Mouse (Mus musculus): ENCODE measurements around the gene Scarf1.
"Not testable (repeated sequence)": the region's sequence is repeated elsewhere in the genome, so short reads cannot be mapped to it uniquely, and the experiment has no call there.

DNA sequence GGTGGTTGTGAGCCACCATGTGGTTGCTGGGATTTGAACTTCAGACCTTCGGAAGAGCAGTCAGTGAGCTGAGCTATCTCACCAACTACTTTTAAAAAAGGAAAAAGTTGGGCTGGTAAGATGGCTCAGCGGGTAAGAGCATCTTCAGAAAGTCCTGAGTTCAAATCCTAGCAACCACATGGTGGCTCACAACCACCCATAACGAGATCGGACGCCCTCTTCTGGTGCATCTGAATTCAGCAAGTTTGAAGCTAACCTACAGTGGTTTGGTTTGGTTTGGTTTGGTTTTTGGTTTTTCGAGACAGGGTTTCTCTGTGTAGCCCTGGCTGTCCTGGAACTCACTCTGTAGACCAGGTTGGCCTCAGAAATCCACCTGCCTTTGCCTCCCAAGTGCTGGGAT lies 42.7 kb downstream of the Scarf1 start:
- not testable (repeated sequence) for TF ChIP-seq POLR2A (IDR thresholded peaks at IDR 0.05; ENCODE audit: borderline replicate concordance, extremely low read depth, insufficient read depth, insufficient read length, poor library complexity, severe bottlenecking); CTCF (IDR thresholded peaks at IDR 0.05; ENCODE audit: borderline replicate concordance, extremely low read depth, insufficient read depth, insufficient read length)

All from brain, embryonic 14.5 days (tissue).